17 mouse cellular contexts compared by ENCODE assay signal in the genomic region with DNA sequence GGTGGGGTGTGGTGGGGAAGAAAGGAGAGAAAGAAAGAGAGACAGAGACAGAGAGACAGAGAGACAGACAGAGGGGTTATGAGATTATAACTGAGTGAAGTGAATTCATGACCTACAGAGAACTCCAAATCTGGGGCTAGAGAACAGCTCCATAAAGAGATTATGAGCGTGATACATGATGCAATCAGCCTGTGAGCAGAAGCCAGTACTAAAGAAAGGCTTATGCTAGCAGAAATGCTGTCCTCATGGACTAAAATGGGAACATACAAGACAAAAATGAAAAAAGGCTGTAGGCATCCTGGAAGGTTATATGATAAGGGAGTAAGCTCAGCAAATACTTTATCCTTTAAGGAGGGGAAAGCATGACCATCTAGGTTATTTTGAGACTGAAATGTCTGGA.
"Had no signal": no experiment of that assay in that cellular context is flagged by ENCODE, and none has a peak within 500 bp of the region (broad histone marks: within the 10 kb centered on the region; RNA-seq: fewer than 3 reads in every experiment).

No protein-coding gene starts in this region.

- H3K4me1 ChIP-seq: neural tube, embryonic 12.5 days; neural tube, embryonic 13.5 days; neural tube, embryonic 15.5 days; stomach, embryonic 15.5 days had no signal

- H3K4me3 ChIP-seq: neural tube, embryonic 12.5 days; neural tube, embryonic 13.5 days; neural tube, embryonic 15.5 days; stomach, embryonic 15.5 days had no signal

- DNase-seq: retina, postnatal 1 day; right cerebral cortex, adult 18-20 months; right cerebral cortex, postnatal 14 days; right cerebral cortex, postnatal 25 days; right cerebral cortex, postnatal 4 days; spleen, adult 18-20 months; thymus, adult 18-20 months; thymus, adult 2 months; thymus, postnatal 14 days; thymus, postnatal 25 days; thymus, postnatal 36 days; thymus, postnatal 4 days had no signal

- H3K27ac ChIP-seq: neural tube, embryonic 12.5 days; neural tube, embryonic 13.5 days; neural tube, embryonic 15.5 days; stomach, embryonic 15.5 days; stomach, postnatal 0 days had no signal
